Mouse (Mus musculus): ENCODE measurements at regions not wholly inside any gene's neighbourhood (a gene's known extent, or its start where the extent isn't known, plus 50 kb on each side); places are given as distances from the start of the nearest gene placed in this dataset.

- TF ChIP-seq CTCF (IDR thresholded peaks at IDR 0.05; ENCODE audit: low read depth) (no peak), EP300 (IDR thresholded peaks at IDR 0.05; ENCODE audit: low read depth) (no peak)
Measured at GRCm38 (mm10) chr10:117449416-117450239, 69.8 kb upstream of the Cpsf6 start.
